Mouse (Mus musculus) hindbrain, embryonic 11.5 days (tissue): ENCODE measurements around the gene Cul4b. TPM values are rescaled to one million over a fixed set of nuclear protein-coding genes. Genes with fewer than 3 reads are reported as not detected.

Experiments used
- polyA plus RNA-seq: library from polyadenylated mRNA; unstranded; fragments of >200 nt; fragmentation: Nextera tagmentation; extraction: Ambion mirVana; gene quantifications from 2 replicates; pipeline ENCODE4 v1.2.1, GENCODE M21; 2014

Cul4b gene
- polyA plus RNA-seq, 1 experiment from 2014 or later = 40.8 TPM

Other genes starting within 250 kb of the Cul4b start
- 92.4 and 96.6 TPM in 2 replicates for gene Lamp2, start 119.7 kb downstream of the Cul4b start, polyA plus RNA-seq
- 117 and 125 TPM in 2 replicates for gene Mcts1, start 24.4 kb upstream of the Cul4b start, polyA plus RNA-seq
- 27.0 and 28.6 TPM in 2 replicates for gene C1galt1c1, start 58.9 kb upstream of the Cul4b start, polyA plus RNA-seq
- not detected in 2 replicates for gene 6030498E09Rik, start 196.5 kb upstream of the Cul4b start, polyA plus RNA-seq